Mouse (Mus musculus) spleen, adult 18-20 months (tissue): ENCODE measurements around the gene Ccdc88a.
"Not testable (repeated sequence)": the region's sequence is repeated elsewhere in the genome, so short reads cannot be mapped to it uniquely, and the experiment has no call there.

Experiments
- DNase-seq, 2 experiments: peaks; one replicate each; pipeline ENCODE4 v3.0.0; 2022; ENCODE audit warnings: mixed read lengths in 2 of 2

Ccdc88a gene

DNA sequence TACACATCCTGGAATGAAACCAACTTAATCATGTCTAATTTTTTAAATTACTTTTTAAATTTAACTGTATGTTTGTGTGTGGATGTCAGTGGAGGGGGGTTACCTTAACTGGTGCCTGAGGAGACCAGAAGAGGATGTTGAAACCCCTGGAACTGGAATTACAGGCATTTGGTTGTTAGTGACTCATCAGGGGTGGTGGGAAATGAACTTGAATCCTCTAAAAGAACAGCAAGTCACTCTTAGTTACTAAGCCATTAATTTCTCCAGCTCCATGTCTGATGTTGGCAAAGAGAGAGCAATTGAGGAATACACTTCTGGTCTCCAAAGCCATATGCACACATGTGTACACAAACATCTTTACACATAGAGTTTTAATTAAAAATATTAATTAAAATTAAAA lies 101.2 kb downstream of the Ccdc88a start:
- no peak for DNase-seq

DNA sequence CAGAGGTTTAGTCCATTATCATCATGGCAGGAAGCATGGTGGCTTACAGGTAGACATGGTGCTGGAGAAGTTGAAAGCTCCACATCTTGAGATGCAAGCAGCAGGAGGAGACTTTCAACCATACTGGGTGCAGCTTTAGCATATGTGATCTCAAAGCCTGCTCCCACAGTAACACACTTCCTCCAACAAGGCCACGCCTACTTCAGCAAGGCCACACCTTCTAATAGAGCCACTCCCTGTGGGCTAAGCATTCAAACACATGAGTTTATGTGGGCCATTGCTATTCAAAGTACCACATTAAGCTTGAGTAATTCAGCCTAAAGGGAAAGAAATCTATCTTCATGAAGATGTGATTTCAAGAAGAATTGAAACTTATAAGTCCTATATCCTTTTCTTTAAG lies 119.7 kb downstream of the Ccdc88a start:
- DNase-seq = no peak

DNA sequence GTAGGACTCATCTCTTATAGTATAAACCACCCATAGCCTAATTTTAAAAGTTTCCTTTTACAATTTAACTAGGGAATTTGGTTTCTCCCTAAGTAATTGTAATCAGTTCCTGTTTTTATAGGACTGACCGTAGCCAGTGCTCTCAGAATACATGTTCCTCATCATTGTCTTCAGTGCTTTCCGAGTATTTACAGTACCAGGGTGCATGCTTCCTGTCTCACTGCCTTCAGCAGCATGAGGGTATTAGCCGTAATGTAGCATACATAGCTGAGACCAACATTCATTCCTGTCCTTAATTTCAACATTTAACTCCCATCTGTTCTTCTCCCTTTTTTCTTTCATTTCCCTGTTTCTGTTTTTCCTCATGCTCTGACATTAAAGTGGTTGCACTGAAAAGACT lies 123.5 kb downstream of the Ccdc88a start:
- DNase-seq = no peak

DNA sequence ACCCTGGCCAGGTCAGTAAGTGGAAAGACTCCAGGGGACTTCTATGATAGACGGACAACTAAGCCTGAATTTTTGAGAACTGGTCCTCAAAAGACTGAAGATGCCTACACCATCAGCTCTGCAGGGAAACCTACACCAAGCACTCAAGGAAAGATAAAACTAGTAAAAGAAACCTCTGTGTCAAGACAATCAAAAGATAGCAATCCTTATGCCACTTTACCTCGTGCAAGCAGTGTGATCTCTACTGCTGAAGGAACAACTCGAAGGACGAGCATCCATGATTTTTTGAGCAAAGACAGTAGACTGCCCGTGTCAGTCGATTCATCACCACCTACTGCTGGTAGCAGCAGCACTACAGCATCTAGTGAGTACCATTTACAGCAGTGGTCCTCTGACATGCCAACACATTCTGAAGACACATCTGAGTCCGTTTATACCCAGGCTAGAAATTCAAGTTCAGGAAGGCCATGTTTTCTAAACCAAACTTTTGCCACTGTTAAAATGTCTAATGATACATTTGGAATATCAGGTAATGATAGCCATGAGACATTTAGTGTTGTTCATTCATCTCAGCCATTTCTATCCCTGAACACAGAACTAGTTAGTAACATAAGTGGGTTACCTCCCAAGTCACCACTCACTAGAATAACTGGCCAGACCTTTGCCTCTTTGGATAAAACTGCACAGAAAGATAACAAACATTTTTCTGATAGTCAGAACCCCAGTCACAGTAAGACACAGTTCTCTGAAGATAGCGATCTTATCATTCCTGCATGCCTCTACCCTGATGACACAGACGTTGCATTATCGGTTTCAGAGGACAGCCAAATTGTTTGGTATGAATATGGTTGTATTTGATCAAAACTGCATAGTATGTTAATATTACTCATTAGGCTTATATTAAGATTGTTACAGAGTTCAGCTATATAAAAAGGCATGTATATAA lies 130.8 kb downstream of the Ccdc88a start:
- DNase-seq = no peak

DNA sequence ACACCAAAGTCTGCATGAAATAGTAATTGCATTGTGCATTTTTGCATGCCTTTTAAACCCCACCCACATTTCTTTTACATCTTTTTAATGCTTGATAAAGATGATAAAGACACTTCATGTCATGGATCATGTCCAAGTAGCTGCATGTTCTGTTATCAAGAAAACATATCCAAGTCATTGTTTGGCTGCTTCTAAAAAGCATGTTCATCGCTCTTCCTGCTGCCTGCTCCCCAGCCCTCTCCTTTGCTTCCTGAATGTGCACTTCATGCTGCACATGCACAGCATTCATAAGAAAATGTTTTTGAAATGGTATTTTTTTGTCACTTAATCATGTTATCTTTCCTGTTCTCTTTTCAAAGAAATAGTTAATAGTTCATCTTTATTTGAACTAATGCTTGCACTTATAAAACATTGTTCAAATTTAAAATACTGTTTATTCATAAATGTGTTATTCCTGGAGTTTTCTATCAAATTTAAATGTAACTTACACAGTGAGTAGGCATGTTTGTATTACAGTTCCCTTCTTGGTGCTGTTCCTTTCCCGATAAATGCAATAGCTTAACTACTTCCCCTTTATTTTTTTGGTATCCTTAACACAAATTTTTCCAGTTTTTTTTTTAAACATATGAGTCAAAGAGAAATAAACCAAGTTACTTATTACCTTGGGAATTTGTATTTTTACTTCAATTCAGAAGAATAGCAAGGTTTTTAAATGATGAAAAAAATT lies 131.6 kb downstream of the Ccdc88a start:
- no peak for DNase-seq

DNA sequence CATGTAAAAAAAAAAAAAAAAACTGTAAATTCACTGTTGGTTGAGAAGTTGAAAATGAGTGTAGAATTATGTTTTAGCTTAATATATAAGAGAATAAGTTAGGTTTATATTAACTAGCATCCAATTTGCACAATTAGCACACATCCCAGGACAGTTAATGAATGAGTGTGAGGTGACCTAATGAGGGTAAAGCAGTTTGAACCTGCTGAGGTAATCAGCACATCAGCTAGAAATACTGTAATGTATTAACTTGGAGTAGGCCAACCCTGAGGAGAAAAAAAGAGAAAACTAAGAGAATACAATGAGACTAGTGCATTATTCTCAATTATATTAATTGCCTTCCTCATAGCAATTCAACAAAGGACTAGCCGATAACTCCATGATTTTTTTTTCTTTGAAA lies 136.0 kb downstream of the Ccdc88a start:
- no peak for DNase-seq

DNA sequence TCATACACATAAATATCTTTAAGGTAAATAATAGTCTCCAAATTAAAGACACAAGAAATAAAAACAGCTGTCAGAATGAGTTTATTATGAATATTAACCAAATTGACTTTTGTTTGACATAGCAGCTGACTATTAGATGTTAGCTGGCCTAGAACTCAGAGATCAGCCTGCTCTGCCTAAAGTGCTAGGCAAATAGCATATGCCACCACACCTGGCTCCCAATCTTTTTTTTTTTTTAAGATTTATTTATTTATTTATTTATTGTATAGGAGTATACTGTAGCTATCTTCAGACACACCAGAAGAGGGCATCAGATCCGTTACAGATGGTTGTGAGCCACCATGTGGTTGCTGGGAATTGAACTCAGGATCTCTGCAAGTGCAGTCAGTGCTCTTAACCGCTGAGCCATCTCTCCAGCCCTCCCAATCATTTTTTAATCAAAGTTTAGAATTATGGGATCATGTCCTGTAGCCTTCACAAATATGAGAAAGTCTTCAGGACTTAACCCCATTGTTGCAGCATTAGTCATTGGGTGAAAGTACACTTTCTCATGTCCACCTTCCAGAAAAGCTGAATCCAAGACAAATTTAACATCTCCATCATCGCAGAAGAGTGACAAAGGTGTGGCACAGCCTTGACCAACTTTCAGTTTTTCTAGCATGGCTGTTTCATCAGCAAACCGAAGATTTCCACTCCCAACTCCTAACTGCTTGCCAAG lies 139.5 kb downstream of the Ccdc88a start:
- no peak for DNase-seq

DNA sequence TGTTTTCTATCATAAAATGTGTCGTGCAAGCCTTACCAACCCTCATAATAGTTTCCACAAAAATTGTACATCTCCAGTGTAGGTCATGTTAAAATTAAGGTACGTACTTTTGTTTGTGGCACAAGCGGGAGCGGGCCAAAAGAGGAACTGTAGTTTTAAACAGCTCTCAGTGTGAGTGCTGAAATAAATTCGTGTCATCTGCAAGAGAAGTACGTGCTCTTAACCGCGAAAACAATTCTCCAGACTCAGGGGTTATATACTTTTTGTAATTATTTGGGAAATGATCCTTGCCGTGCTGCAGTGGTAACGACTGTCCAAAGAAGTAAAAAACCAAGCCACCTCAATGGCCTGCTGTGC lies 140.8 kb downstream of the Ccdc88a start:
- DNase-seq = no peak

DNA sequence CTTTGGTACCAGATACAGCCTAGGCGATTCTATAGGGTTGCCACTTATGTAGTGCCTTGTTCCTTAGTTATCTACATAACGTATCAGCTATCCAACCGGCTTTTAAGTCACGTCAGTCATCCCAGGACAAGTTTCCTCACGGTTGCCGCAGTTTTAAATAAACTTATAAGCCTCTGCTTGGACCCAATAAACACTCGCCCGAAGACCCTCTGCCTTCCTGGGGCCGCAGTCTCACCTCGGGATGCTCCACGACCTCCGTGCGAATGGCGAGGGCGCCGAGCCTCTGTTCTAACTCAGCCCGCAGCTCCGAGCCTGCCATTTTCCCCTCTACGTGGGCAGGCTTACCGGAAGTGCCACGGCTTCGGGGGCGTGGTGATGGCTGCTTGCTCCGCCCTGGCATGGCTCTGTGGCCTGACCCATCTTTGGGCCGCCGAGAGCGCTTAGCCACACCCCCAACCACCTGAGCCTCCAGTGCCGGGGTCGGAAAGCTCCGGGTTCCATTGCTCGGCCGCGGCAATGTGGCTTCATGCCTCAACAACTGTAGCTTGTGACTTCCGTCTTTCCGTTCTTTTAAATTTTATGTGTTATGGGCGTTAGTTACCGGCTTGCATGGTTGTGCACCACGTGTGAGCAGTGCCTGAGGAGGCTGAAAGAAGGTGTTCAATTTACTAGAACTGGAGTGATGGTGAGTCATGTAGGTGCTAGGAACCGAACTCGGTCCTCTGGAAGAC lies 141.4 kb downstream of the Ccdc88a start, which contains the start of gene Prorsd1:
TSS of gene Prorsd1 (minus strand) at position 352 of the 731 bp plus-strand sequence.
- DNase-seq = peak; percentile 90 to 94

DNA sequence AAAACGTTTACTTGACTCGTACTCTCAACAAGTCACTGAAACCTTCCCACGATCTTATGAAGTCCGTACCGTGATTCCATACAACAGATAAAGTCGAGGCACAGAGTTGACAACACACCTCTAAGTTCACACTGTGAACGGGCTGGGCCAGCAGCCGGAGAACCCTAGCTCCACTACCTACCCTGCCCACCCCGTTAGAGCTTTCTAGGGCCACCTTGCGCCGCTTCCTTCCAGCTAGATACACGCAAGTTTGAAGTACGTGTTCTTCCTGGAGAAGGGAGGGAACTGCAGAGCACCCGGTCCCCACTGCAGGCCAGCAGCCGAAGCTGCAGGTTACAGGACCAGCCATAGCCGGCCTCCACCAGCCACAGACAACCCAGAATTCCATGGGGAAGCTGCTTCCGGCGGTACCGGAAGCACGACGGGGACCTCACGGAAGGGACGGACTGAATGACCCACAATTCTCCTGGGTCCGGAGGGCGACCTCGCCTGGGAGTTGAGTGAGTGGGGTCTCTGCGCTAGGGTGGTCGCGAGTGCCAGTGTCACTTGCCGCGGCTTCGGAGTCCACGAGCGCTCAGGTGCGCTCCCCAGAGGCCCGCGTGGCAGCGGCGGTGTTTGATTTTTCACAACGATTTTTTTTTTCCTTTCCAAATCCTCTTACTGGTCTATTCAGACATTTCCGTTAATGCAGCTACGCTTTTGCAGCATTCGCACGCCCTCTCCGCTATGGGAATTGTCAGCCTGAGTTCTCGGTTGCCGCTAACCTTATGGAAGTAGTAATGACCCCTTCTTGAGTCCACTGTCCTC lies 152.7 kb downstream of the Ccdc88a start, which contains the start of gene Mtif2:
TSS of gene Mtif2 (plus strand) at position 421 of the 807 bp plus-strand sequence.
- DNase-seq = peak; percentile 51 to 61

DNA sequence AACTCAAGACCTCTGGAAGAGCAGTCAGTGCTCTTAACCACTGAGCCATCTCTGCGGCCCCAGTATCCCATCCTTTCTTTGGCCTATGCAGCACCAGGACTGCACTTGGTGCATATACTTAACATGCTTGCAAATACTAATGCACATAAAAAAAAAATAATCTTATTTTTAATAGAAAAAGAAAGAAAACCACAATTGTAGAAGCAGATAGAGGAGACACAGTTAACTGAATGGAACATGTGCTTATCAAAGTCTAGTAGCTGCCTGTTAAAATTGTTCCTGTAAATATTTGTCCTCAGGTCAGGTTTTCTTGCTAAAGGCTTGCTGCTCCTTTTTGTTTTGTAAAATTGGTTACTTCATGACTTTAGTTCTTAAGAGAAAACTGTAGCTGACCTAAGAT lies 164.7 kb downstream of the Ccdc88a start:
- no peak for DNase-seq

DNA sequence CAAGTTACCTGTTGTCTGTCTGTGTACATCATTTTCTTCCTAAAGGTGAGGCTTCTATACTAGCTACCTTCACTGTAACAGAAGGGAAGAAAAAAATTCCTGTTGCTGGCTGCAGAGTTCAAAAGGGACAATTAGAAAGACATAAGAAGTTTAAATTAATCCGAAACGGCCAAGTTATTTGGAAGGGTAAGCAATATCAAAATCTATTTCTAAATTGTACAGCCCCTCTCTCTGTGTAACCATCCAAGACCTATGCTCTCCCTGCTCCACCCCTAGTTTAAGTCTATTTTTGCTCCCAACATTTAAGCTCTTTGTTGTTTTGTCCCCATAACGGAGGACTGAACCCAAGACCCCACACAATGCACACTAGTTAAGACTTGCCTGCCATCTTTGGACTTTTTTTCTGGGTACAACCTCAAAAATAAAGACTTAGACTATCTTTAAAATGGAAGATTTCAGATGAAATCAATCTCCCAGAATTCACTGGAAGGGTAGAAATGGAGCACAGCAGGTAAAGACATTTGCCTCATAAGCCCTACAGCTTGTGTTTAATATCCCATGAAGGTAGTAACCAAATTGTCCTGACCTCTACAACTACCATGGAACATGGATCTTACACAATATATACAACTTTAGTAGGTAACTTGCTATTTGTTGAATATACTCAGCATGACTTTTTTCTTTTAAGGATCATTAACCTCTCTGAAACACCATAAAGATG lies 170.9 kb downstream of the Ccdc88a start:
- DNase-seq = no peak

DNA sequence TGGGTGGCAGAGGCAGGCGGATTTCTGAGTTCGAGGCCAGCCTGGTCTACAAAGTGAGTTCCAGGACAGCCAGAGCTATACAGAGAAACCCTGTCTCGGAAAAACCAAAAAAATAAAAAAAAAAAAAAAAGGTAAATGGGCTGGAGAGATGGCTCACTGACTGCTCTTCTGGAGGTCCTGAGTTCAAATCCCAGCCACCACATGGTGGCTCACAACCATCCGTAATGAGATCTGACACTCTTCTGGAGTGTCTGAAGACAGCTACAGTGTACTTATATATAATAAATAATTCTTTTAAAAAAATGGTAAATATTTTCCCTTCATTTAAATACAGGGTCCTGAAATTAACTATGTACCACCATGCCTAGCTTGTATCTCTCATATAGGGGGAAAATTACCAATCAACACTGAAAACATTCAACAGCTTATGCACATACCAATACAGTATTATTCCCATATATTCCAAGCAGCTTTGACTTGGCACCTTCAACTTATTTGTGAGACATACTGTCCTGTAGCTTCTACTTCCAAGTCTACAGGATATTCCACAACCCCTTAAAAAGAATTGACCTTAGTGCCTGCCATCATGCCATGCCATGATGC lies 171.8 kb downstream of the Ccdc88a start:
- not testable (repeated sequence) for DNase-seq

DNA sequence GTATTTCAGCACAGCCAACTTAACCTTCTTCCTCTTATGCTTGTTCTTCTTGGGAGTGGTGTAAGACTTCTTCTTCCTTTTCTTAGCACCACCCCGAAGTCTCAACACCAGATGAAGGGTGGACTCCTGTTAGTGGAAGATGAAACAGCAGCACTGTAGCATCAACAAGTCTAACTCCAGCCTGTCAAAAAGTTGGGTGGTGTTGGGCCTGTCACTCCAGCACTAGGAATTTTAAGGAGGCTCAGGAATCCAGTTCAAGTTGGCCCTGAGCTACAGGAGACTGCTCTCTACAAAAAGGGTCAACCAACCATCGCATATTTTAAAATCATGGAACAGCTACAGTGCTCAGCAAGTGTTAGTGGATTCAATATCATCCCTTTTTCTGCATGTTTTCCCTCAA lies 172.8 kb downstream of the Ccdc88a start:
- not testable (repeated sequence) for DNase-seq

DNA sequence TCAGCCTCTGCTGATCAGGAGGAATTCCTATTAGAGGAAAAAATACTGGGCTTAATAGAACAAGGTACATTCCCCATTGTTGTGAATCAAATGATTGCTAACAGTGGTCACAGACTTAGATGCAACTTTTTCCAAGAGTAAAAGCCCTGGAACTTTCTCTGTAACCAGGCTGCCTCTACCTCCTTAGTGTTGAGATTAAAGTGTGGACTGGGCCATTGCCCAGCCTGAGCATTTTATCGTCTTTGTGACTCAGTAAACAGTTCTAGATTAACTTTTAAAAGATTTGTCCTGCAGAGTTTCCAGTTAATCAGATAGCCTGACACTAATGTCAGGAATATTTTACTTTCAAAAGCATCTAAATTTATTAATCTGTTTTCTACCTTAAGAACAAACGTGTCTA lies 173.3 kb downstream of the Ccdc88a start:
- no peak for DNase-seq

DNA sequence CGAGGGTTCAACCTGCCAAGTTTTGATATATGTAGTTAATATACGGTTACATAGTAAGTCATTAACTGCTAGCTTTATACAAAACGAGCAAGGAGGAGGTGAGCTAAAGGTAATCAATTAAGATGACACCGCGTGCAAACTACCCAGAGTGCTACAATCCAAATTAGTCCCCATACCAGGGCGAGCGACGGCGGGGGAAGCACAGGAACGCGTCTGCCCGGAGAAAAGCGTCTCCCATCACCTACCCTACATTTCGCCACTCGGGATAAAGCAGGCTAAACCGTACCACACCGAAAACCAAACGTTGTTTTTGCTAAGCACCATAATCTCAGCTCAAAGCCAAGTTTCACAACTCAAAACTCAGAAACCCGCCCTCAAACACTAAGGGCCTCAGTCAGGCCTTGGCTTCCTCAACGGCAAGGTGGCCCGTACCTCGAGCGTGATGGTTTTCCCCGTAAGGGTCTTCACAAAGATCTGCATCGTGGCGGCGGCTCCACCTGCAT lies 173.8 kb downstream of the Ccdc88a start:
- no peak for DNase-seq

DNA sequence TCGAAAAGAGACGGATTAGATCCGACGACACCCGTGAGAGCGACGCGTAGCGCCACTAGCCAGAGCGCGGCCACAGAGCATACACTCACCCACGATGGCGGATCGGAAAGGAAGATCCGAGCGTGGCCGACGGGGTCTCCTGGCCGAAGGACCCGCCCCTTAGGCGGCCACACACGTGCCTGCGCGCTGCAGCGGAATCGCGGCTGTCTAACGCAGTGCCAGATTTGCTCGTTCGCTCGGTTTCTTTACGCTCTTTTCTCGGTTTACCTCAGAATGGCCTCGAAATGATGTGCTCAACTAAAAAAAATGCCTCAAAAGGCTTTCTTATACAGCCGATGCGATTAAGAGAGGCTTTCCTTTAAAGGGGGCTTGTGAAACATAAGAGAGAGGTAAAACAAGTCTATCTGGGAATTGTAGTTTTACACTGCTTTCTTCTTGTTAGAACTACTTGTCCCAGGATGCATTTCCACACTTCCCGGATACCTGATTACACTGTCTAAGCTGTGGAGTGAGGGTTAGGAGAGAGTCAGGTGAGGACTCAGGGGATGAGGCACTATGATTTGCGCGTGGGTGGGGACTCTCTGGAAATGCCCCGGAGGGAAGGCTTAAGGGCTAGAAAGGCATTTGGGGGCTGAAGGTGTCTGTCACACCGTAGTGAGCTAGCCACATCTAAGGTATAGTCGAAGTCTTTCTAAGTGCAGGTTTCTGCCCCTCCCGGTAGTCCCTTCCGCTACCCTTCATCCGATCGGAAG lies 174.5 kb downstream of the Ccdc88a start, which contains the start of the genes Clhc1 and Rps27a:
TSS of gene Clhc1 (plus strand) at position 199 of the 752 bp plus-strand sequence.
TSS of gene Rps27a (minus strand) at position 358 of the 752 bp plus-strand sequence.
- DNase-seq = peak; percentile 84 to 96

DNA sequence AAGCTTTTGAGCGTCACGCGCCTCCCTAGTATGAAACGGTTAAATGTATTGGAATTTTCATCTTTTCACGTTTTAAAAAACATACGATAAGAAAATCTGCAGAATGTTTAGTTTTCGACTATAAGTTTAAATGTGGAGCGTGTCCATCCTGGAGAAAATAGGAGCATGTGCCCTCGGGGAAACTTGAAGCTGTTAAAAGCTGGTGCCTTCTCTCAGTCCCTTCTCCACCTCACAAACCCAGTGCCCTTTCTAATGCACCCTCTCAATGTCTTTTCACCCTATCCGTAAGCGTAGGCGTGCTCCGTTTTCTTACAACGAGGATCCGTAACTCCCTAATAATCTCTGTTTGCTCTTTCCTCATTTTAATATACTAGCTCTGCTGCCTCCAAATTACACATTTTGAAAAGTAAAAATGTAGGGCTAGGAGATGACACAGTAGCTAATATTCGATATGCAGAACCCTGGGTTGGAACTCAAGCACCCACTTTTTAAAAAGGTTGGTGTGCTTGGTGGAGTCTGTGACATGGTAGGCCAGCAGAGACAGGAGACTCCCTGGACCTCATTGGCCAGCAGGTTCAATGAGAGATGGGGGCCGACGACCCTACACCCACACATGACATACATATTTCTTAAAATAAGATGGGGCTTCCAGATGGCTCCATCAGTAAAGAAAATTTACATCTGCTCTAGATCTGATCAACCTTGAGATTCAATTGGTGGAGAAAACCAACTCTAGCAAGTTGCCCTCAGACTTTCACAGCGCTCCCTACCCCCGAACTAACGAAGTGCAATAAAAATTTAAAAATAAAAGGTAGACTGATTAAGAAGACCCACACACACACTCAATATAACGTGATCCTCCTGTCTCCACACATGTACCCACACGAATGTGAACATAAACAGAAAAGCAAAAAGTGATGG lies 175.3 kb downstream of the Ccdc88a start:
- peak in 1 of 2 experiments; percentile 13 for DNase-seq
